Mouse (Mus musculus): ENCODE results near the gene Taf3. TPM values are rescaled to one million over a fixed set of nuclear protein-coding genes. Genes with fewer than 3 reads are reported as not detected.

The Taf3 gene
- polyA plus RNA-seq, 2 experiments = 9.2 to 12.4 TPM

DNA sequence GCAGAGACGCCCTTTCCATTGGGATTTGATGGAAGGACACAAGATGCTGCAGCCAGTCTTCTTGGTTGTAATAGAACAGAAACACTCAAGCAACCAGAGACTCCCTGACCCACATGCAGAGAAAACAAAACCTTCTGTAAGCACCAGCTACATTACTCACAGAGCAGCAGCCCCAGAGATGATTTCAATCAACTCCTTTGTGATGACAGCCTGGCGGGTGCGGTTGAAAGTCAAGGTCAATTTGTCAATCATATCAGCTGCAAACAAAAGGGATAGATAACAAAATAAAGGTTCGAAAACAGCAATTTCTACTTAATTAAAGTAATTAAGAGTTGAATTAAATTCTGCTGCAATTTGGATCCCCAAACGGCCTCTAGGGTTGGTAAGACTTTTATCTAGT, 10.4 kb upstream of the Taf3 start:
- no peak for TF ChIP-seq POLR2A (IDR thresholded peaks at IDR 0.05; ENCODE audit: borderline replicate concordance, extremely low read depth, insufficient read depth, insufficient read length)
- no peaks in the 10 kb centered on the region for H3K27me3 ChIP-seq (ENCODE audit: control insufficient read depth, insufficient read depth, low read length)
- no peak overlapping the region for H3K4me2 ChIP-seq (replicated peaks; ENCODE audit: low read depth, low read length, severe bottlenecking)
- H3K9ac ChIP-seq (ENCODE audit: low read depth, low read length, severe bottlenecking) = no peak overlapping the region
- no peak overlapping the region for H3K27ac ChIP-seq (replicated peaks; ENCODE audit: low read depth, low read length)
- no peak for DNase-seq (ENCODE audit: low spot score)
- no peak overlapping the region for H3K4me3 ChIP-seq (replicated peaks; ENCODE audit: low read length)
- no peaks in the 10 kb centered on the region for H3K9me3 ChIP-seq (ENCODE audit: control insufficient read depth, low read length)
- WGBS = 88% methylated on average over 5 of the region's 5 CpGs
- ATAC-seq (ENCODE audit: low FRiP score, low read depth) = no peak
- H3K4me1 ChIP-seq (ENCODE audit: control insufficient read depth, insufficient read depth, low read length) = no peaks in the 10 kb centered on the region
- H3K36me3 ChIP-seq (ENCODE audit: control insufficient read depth, insufficient read depth, low read length) = peaks cover 88% of the 10 kb centered on the region

DNA sequence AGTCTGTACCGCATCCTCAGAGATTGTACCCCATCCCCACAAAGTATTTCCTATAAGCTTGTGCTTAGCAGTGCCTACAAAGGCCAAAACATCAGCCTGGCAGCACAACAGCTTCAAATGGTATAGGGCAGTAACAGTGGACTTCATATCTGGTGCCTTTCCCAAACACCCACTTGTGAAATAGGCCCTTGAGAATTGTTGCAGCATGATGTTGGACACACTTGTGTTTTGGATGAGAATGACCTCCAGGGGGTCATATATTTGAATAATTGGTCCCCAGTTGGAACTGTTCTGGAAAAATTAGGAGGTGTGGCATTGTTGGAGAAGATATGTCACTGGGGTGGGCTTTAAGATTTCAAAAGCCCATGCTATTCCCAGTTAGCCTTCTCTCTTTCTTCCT, 3.6 kb upstream of the Taf3 start:
- no peak overlapping the region for H3K9ac ChIP-seq (ENCODE audit: low read depth, low read length, severe bottlenecking)
- no peak for TF ChIP-seq POLR2A (IDR thresholded peaks at IDR 0.05; ENCODE audit: borderline replicate concordance, extremely low read depth, insufficient read depth, insufficient read length)
- peaks cover 29% of the 10 kb centered on the region for H3K36me3 ChIP-seq (ENCODE audit: control insufficient read depth, insufficient read depth, low read length)
- no peaks in the 10 kb centered on the region for H3K27me3 ChIP-seq (ENCODE audit: control insufficient read depth, insufficient read depth, low read length)
- ATAC-seq (ENCODE audit: low FRiP score, low read depth) = no peak
- no peaks in the 10 kb centered on the region for H3K9me3 ChIP-seq (ENCODE audit: control insufficient read depth, low read length)
- 94% methylated on average over 1 of the region's 1 CpGs for WGBS
- peaks cover 4% of the 10 kb centered on the region for H3K4me1 ChIP-seq (ENCODE audit: control insufficient read depth, insufficient read depth, low read length)
- H3K27ac ChIP-seq (replicated peaks; ENCODE audit: low read depth, low read length) = no peak overlapping the region
- H3K4me3 ChIP-seq (replicated peaks; ENCODE audit: low read length) = no peak overlapping the region
- H3K4me2 ChIP-seq (replicated peaks; ENCODE audit: low read depth, low read length, severe bottlenecking) = no peak overlapping the region
- DNase-seq (ENCODE audit: low spot score) = no peak

DNA sequence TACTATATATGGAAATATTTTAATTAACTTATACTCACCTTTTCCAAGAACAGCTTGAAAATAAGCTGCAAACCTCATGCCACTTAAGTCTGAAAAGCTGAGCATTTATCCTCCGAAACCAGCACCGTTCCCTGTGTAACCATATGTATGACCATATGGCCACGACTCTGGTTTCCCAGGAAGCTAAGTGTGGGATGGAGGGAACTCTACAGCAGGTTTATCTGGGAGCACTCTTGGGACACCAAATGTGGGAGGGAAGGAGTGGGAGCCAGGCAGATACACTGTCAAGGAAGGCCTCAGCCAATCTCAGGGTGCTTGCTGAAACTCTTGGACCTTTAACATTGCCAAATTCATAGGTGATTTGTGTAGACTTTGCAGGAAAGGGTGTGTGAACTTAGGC, 2.5 kb upstream of the Taf3 start:
- DNase-seq (ENCODE audit: low spot score) = no peak
- no peak for TF ChIP-seq POLR2A (IDR thresholded peaks at IDR 0.05; ENCODE audit: borderline replicate concordance, extremely low read depth, insufficient read depth, insufficient read length)
- no peak overlapping the region for H3K9ac ChIP-seq (ENCODE audit: low read depth, low read length, severe bottlenecking)
- H3K27me3 ChIP-seq (ENCODE audit: control insufficient read depth, insufficient read depth, low read length) = no peaks in the 10 kb centered on the region
- H3K9me3 ChIP-seq (ENCODE audit: control insufficient read depth, low read length) = no peaks in the 10 kb centered on the region
- no peak overlapping the region for H3K4me3 ChIP-seq (replicated peaks; ENCODE audit: low read length)
- no peak overlapping the region for H3K4me2 ChIP-seq (replicated peaks; ENCODE audit: low read depth, low read length, severe bottlenecking)
- H3K4me1 ChIP-seq (ENCODE audit: control insufficient read depth, insufficient read depth, low read length) = peaks cover 6% of the 10 kb centered on the region
- H3K27ac ChIP-seq (replicated peaks; ENCODE audit: low read depth, low read length) = no peak overlapping the region
- H3K36me3 ChIP-seq (ENCODE audit: control insufficient read depth, insufficient read depth, low read length) = peaks cover 20% of the 10 kb centered on the region
- no peak for ATAC-seq (ENCODE audit: low FRiP score, low read depth)
- WGBS = 80% methylated on average over 3 of the region's 3 CpGs

DNA sequence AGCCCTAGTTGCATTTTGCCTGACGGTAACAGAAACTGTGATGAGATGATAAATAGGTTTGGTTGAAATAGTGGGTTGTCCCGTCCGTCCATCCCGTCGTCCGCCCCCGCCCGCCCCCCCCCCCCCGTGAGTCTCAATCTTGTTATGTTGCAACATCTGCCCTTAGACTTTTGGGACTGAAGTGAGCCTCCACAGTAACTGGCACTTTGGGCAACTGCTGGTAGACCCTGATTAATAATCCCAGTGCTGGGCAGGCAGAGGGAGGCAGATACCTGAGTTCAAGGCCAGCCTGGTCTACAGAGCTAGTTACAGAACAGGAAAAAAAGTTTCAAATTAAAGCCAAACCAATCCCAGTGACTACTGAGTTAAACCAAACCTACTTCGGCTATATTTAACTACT, 1.1 kb upstream of the Taf3 start:
- H3K4me3 ChIP-seq (replicated peaks; ENCODE audit: low read length) = peak overlapping the region; percentile 85
- no peak overlapping the region for H3K27ac ChIP-seq (replicated peaks; ENCODE audit: low read depth, low read length)
- WGBS = 28% methylated on average over 10 of the region's 10 CpGs
- H3K4me2 ChIP-seq (replicated peaks; ENCODE audit: low read depth, low read length, severe bottlenecking) = peak overlapping the region; percentile 44
- H3K4me1 ChIP-seq (ENCODE audit: control insufficient read depth, insufficient read depth, low read length) = peaks cover 6% of the 10 kb centered on the region
- H3K9ac ChIP-seq (ENCODE audit: low read depth, low read length, severe bottlenecking) = no peak overlapping the region
- no peaks in the 10 kb centered on the region for H3K27me3 ChIP-seq (ENCODE audit: control insufficient read depth, insufficient read depth, low read length)
- DNase-seq (ENCODE audit: low spot score) (no peak), ATAC-seq (ENCODE audit: low FRiP score, low read depth) (no peak)
- H3K36me3 ChIP-seq (ENCODE audit: control insufficient read depth, insufficient read depth, low read length) = peaks cover 6% of the 10 kb centered on the region; the same call in 1 of the 2 replicates
- no peak for TF ChIP-seq POLR2A (IDR thresholded peaks at IDR 0.05; ENCODE audit: borderline replicate concordance, extremely low read depth, insufficient read depth, insufficient read length)
- no peaks in the 10 kb centered on the region for H3K9me3 ChIP-seq (ENCODE audit: control insufficient read depth, low read length)

DNA sequence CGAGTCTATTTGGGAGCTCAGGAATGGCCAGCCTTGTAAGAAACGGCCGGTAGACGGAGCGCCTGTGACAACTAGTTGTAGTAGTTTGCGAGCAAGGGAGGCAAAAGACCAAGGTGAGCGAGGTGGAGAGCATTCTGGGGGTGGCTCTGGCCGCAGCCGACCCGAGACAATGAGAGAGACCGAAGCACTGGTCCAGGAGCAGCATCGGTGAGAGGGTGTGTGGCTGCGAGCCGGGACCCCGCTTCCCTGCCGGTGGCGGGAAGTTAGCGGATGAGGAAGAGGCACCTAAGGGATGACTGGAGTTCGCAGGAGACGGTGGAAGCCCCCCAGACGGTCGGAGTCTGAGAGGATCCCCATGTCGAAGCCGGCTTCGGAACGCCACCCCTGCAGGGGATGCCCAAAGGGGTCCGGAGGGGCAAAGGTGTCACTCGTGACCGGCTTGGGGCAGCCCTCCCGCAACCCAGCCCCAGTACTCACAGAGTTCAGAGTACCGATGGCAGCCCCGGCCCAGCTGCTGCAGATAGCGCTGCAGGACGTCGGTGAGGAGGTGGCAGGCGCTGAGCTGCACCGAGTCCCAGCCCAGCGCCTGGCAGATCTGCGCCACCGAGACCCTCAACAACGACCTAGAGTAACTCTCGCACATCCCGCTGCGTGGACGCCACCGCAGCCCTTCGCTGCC, 499 bp downstream of the Taf3 start:
- whole genome bisulfite sequencing = under 1% methylated on average over 47 of the region's 47 CpGs
- no peak for TF ChIP-seq POLR2A (IDR thresholded peaks at IDR 0.05; ENCODE audit: borderline replicate concordance, extremely low read depth, insufficient read depth, insufficient read length)
- Histone ChIP-seq H3K9ac (ENCODE audit: low read depth, low read length, severe bottlenecking) (peak overlapping the region; percentile 83), H3K36me3 (ENCODE audit: control insufficient read depth, insufficient read depth, low read length) (no peaks in the 10 kb centered on the region), H3K27me3 (ENCODE audit: control insufficient read depth, insufficient read depth, low read length) (no peaks in the 10 kb centered on the region), H3K4me2 (replicated peaks; ENCODE audit: low read depth, low read length, severe bottlenecking) (peak overlapping the region; percentile 83), H3K9me3 (ENCODE audit: control insufficient read depth, low read length) (no peaks in the 10 kb centered on the region), H3K27ac (replicated peaks; ENCODE audit: low read depth, low read length) (peak overlapping the region; percentile 69), H3K4me3 (replicated peaks; ENCODE audit: low read length) (peak overlapping the region; percentile 85), H3K4me1 (ENCODE audit: control insufficient read depth, insufficient read depth, low read length) (peaks cover 6% of the 10 kb centered on the region)
- peak; percentile 54 for ATAC-seq (ENCODE audit: low FRiP score, low read depth)
- peak; percentile 14 for DNase-seq (ENCODE audit: low spot score)
